Mouse (Mus musculus) hematopoietic stem cell, adult 5-6 weeks (primary cell): ENCODE results near the gene Tmem29. TPM values are rescaled to one million over a fixed set of nuclear protein-coding genes. Genes with fewer than 3 reads are reported as not detected.
"Not testable (repeated sequence)": the region's sequence is repeated elsewhere in the genome, so short reads cannot be mapped to it uniquely, and the experiment has no call there.

Experiments used
- ATAC-seq, 2 experiments: fragments of 125-278 bp in 1 of 2; replicated peaks in 1 of 2; 2 replicates each; pipeline ENCODE4 v1.8.0; 2016 to 2017; ENCODE audit warnings: inconsistent platforms in 2 of 2, mild to moderate bottlenecking in 2 of 2, moderate number of reproducible peaks in 2 of 2, low read depth in 1 of 2, moderate TSS enrichment in 1 of 2; ENCODE audit not compliant: low FRiP score in 2 of 2, poor library complexity in 2 of 2, severe bottlenecking in 2 of 2, insufficient read depth in 1 of 2, low TSS enrichment in 1 of 2
- total RNA-seq: library from RNA; stranded (forward); fragments of 172-1452, 232-1000 nt; gene quantifications from 2 replicates; pipeline ENCODE4 v1.2.3, GENCODE M21; 2017

The Tmem29 gene
- total RNA-seq: 22.1 and 38.1 TPM in 2 replicates

DNA sequence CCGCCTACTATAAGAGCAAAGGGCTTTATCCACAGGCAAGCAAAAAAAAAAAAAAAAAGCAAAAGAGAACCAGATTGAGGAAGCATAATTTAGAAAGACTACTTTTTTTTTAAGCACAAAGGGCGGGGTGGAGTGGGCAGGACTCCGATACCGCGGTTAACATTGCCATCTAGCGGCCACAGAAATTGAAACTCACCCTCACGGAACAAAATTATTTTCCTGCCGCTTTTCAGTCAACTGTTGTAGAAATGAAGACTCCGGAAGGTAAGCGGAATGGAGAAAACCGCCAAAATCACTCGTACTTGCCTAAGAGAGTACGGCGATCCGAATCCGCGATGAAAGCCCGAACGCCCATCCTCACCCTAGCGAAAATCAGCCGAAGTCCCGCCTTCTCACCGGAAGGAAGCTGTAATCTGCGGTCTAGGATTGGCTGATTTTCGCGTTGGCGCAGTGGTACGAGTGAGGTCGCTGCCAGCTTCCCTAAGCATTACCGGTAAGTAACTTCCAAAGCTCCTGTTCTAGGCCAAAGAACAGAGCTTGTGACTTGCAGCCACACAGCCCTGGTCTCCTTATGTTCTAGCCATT is at the start of gene Tmem29:
TSS of gene Tmem29 (minus strand) at position 389 of the 585 bp plus-strand sequence.
- peak; percentile 97 to 100 for ATAC-seq

- ATAC-seq: no peak
Measured at GRCm38 (mm10) chrX:150508696-150509095, 49.7 kb upstream of the Tmem29 start.

GRCm38 (mm10) chrX:150487811-150488210 is 28.9 kb upstream of the Tmem29 start:
- not testable (repeated sequence) for ATAC-seq

DNA sequence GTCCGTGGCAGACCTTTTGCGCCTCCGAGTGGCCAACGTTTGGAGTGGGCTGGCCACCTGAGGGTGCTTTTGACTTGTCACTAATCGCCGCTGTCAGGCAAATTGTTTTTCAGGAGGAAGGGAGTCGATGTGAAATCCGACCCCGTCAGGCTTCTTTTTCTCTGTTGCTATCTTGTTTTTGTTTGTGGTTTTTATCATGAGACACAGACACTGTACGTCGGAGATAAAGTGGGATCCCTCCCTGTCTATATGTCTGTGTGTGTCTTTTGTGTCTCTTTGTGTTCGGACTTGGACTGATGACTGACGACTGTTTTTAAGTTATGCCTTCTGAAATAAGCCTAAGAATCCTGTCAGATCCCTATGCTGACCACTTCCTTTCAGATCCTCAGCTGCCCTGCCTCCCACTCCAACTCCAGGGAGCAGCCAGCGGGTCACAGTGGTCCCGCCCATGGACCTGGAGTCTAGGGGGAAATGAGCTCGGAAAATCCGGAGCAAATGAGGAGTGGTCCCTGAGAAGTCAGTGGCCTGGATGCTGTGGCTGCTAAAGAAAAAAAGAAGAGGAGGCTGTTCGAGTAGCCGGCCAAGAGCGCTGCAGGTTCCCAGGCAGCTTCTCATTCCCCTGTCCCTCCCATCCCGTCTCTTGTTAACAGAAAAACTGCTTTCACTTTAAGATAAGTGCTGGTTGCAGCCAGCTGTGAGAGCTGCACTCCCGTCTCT is 27.5 kb upstream of the Tmem29 start:
- not testable (repeated sequence) for ATAC-seq

- ATAC-seq: peak; percentile 97 to 99
Measured at GRCm38 (mm10) chrX:150477854-150478780, 19.2 kb upstream of the Tmem29 start.

GRCm38 (mm10) chrX:150471416-150471815 is 12.5 kb upstream of the Tmem29 start:
- no peak for ATAC-seq

- ATAC-seq: no peak
Measured at GRCm38 (mm10) chrX:150468266-150468665, 9.3 kb upstream of the Tmem29 start.

DNA sequence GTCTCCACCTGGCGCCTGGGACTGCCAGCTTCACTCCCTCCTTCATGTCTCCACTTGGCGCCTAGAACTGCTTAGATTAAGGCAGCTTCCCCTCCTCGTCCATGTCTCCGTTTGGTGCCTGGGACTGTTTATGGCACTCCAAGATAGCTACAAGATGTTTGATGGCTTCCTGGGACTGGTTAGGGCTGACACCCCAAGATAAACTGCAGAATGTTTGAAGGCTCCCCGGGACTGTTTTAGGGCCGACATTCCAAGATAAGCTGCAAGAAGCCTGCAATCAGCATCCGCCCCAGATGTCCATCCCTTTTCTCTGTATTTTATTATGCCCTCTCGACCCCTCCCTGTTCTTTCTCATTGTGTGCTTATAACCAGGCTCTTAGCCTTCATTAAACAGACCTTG is 7.9 kb upstream of the Tmem29 start:
- not testable (repeated sequence) for ATAC-seq

DNA sequence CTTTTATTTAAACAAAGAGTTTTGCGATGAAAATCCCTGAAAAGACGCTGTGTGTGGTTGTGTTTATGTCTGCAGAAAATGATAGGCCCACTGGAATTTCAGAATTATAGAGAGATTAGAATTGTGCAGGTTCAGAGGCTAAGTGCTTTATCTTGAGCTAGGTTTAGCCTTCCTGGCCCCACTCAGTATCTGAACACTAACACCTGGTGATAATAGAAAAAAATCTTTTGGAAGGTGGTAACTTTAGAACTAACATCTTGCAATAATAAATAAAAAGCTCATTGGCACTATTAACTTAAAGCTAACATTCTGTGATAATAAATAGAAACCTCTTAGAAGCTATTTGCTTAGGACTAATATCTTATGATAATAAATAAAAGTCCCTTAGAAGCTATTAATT is 1.2 kb upstream of the Tmem29 start:
- no peak for ATAC-seq

GRCm38 (mm10) chrX:150459411-150459927 is 515 bp upstream of the Tmem29 start:
- no peak for ATAC-seq

- no peak for ATAC-seq
Measured at GRCm38 (mm10) chrX:150458136-150458535, 818 bp downstream of the Tmem29 start.

DNA sequence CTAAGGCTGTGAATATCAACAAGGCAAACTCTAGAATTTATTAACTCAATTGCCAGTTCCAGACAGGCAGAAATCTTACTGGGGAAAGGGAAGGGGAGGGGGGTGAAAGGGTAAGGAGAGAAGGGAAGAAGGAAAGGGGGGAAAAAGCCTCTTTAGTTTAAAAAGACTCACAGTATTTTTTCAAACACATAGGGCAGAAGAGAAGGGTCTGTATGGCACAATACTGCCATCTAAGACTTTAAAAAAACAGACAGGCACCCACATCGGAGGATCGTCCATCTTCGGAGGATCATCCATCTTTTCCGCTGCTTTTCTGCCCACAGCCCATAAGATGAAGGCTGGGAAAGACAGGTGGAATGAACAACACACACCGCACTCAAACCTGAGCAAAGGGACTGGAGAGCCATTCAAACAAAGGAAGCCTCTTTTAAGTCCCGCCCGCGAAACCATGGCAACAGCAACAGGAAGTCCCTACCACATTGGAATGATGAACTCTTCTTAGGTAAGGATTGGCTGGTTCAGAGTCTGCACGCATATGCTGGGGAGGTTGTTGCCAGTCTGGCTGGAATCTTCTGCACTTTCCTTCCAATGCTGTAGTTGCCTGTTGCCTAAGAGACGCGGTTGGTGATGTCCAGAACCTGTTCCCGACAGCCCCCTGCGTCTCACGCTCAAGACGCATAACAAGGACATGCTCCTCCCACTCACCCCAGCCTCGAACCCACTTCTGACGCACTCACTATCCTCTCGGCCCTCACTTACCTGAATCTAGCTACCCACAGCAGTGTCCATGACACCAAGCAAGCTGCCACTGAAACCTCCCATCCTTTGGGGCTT is 18.2 kb downstream of the Tmem29 start:
- peak; percentile 93 to 99 for ATAC-seq

GRCm38 (mm10) chrX:150436373-150436772 is 22.6 kb downstream of the Tmem29 start:
- no peak for ATAC-seq

DNA sequence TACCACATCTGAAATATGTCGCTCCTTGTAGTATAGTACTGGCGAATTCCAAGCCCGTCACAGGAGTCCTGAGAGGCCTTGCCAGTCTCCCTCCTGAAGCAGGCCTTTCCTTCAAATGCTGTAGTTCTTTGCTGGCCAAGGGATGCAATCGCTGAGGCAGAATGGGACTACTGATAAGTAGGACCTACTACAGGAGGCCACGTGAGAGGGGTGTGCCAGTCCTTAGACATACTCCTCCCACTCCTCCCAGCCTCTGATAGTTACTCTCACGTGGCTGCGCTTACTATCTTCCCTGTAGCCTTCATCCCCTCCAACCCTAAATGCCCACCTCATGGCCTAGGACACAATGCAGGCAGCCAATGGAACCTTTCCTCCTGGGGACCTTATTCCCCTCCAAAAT is 23.6 kb downstream of the Tmem29 start:
- no peak for ATAC-seq

GRCm38 (mm10) chrX:150413505-150413904 is 45.4 kb downstream of the Tmem29 start:
- ATAC-seq: no peak
